Mouse (Mus musculus) liver, embryonic 14.5 days (tissue): ENCODE data around the gene Diaph2. TPM values are rescaled to one million over a fixed set of nuclear protein-coding genes. Genes with fewer than 3 reads are reported as not detected.
"Not testable (repeated sequence)": the region's sequence is repeated elsewhere in the genome, so short reads cannot be mapped to it uniquely, and the experiment has no call there.

Source experiments
- ATAC-seq: fragments of 200-750 bp; cut with Nextera tagmentation; 2 replicates; pipeline ENCODE4 v1.8.0; 2017; ENCODE audit warnings: moderate number of reproducible peaks, mild to moderate bottlenecking, moderate library complexity; ENCODE audit not compliant: insufficient read depth
- DNase-seq, 3 experiments: peaks; one replicate each; pipeline ENCODE4 v3.0.0-alpha.2; 2012 to 2013; ENCODE audit warnings: low read depth in 3 of 3, low spot score in 3 of 3
- H3K27ac ChIP-seq: fragments of 300-500 bp; sonication (generic); 2 replicates; pipeline ENCODE4 v1.5.1; 2014; ENCODE audit warnings: moderate library complexity, mild to moderate bottlenecking, control low read depth, inconsistent platforms
- H3K27me3 ChIP-seq: fragments of 300-500 bp; sonication (generic); 2 replicates; pipeline ENCODE4 v1.6.1; 2014; ENCODE audit warnings: mild to moderate bottlenecking, low read length, moderate library complexity; ENCODE audit not compliant: control insufficient read depth, insufficient read depth
- H3K36me3 ChIP-seq: fragments of 300-500 bp; sonication (generic); replicated peaks from 2 replicates; pipeline ENCODE4 v1.6.1; 2014; ENCODE audit warnings: low read depth; ENCODE audit not compliant: control insufficient read depth, insufficient read depth
- H3K4me1 ChIP-seq, 2 experiments: fragments of 200-500 bp in 1 of 2; fragments of 300-500 bp in 1 of 2; sonication (generic) in 1 of 2; replicated peaks; 2 replicates each; pipeline ENCODE4 v1.6.1; 2012 to 2014; ENCODE audit warnings: antibody characterized with exemption in 1 of 2, inconsistent platforms in 1 of 2, low read length in 1 of 2; ENCODE audit not compliant: control insufficient read depth in 2 of 2, insufficient read depth in 2 of 2
- H3K4me2 ChIP-seq: fragments of 300-500 bp; sonication (generic); 2 replicates; pipeline ENCODE4 v1.6.1; 2014; ENCODE audit warnings: low read depth, mild to moderate bottlenecking, control low read depth, moderate library complexity
- H3K4me3 ChIP-seq, 2 experiments: fragments of 200-500 bp in 1 of 2; fragments of 300-500 bp in 1 of 2; sonication (generic) in 1 of 2; 2 replicates each; pipeline ENCODE4 v1.5.1; 2012 to 2014; ENCODE audit warnings: low read depth in 2 of 2, low read length in 2 of 2, mild to moderate bottlenecking in 2 of 2, control low read depth in 1 of 2, inconsistent platforms in 1 of 2, moderate library complexity in 1 of 2; ENCODE audit not compliant: insufficient read depth in 1 of 2
- H3K9ac ChIP-seq: fragments of 300-500 bp; sonication (generic); replicated peaks from 2 replicates; pipeline ENCODE4 v1.6.1; 2014; ENCODE audit warnings: mild to moderate bottlenecking, control low read depth, moderate library complexity
- H3K9me3 ChIP-seq: fragments of 300-500 bp; sonication (generic); 2 replicates; pipeline ENCODE4 v1.6.1; 2016; ENCODE audit warnings: low read length, mixed read lengths; ENCODE audit not compliant: control insufficient read depth
- CTCF ChIP-seq: IDR thresholded peaks from 2 replicates; pipeline ENCODE4 v1.5.1; 2016; ENCODE audit warnings: antibody characterized with exemption, low read depth, control low read depth
- EP300 ChIP-seq: IDR thresholded peaks from 2 replicates; pipeline ENCODE4 v1.6.1; 2016; ENCODE audit warnings: antibody characterized with exemption, low read depth
- WGBS: fragments of 180-500 bp; shearing (Covaris S2); extraction: QIAGEN DNeasy Blood & Tissue Kit; methylation state at CpG from one replicate; pipeline ENCODE4 v1.1.7; 2014; ENCODE audit not compliant: insufficient replicate concordance; 5-methylcytosine and 5-hydroxymethylcytosine counted together
- polyA plus RNA-seq, 2 experiments: library from polyadenylated mRNA; depleted of rRNA in 1 of 2; stranded (reverse) in 1 of 2; unstranded in 1 of 2; fragments of >200 nt; fragmentation: Nextera tagmentation in 1 of 2; extraction: Ambion mirVana in 1 of 2; gene quantifications; 2 replicates each; pipeline versions ENCODE4 v1.2.1 to v1.2.3; 2012 to 2014

Gene Diaph2
- polyA plus RNA-seq, 2 experiments: 0.68 to 0.88 TPM

- Histone ChIP-seq H3K36me3 (no peaks in the 10 kb centered on the region), H3K27ac (no peak overlapping the region), H3K9ac (no peak overlapping the region), H3K9me3 (no peaks in the 10 kb centered on the region), H3K27me3 (no peaks in the 10 kb centered on the region), H3K4me3 (no peak overlapping the region), H3K4me2 (no peak overlapping the region), H3K4me1 (no peaks in the 10 kb centered on the region)
- whole genome bisulfite sequencing: 61% methylated on average over 5 of the region's 5 CpGs
- TF ChIP-seq CTCF (no peak), EP300 (no peak)
- ATAC-seq: no peak
- no peak for DNase-seq
Observed at GRCm38 (mm10) chrX:129784062-129784461, 34.5 kb downstream of the Diaph2 start.

GRCm38 (mm10) chrX:129799920-129800319, 50.4 kb downstream of the Diaph2 start:
- H3K4me3 ChIP-seq, H3K4me2 ChIP-seq, H3K27ac ChIP-seq, ATAC-seq, DNase-seq, H3K4me1 ChIP-seq, H3K9me3 ChIP-seq, H3K27me3 ChIP-seq, H3K36me3 ChIP-seq, H3K9ac ChIP-seq: not testable (repeated sequence)
- 58% methylated on average over 2 of the region's 2 CpGs for WGBS

GRCm38 (mm10) chrX:129831903-129832302, 82.4 kb downstream of the Diaph2 start:
- H3K27me3 ChIP-seq: no peaks in the 10 kb centered on the region
- no peaks in the 10 kb centered on the region for H3K36me3 ChIP-seq
- no peak for DNase-seq
- no peak overlapping the region for H3K4me3 ChIP-seq
- no peak overlapping the region for H3K27ac ChIP-seq
- H3K9me3 ChIP-seq: no peaks in the 10 kb centered on the region
- TF ChIP-seq CTCF (no peak), EP300 (no peak)
- ATAC-seq: no peak
- WGBS: 33% methylated on average over 2 of the region's 2 CpGs
- no peaks in the 10 kb centered on the region for H3K4me1 ChIP-seq
- H3K9ac ChIP-seq: no peak overlapping the region
- no peak overlapping the region for H3K4me2 ChIP-seq

GRCm38 (mm10) chrX:129833887-129834286, 84.3 kb downstream of the Diaph2 start:
- H3K4me2 ChIP-seq: no peak overlapping the region
- DNase-seq: no peak
- H3K27me3 ChIP-seq: no peaks in the 10 kb centered on the region
- H3K9me3 ChIP-seq: no peaks in the 10 kb centered on the region
- H3K4me3 ChIP-seq: no peak overlapping the region
- no peak for TF ChIP-seq CTCF
- TF ChIP-seq EP300: no peak
- no peak overlapping the region for H3K27ac ChIP-seq
- no peaks in the 10 kb centered on the region for H3K4me1 ChIP-seq
- no peaks in the 10 kb centered on the region for H3K36me3 ChIP-seq
- H3K9ac ChIP-seq: no peak overlapping the region
- no peak for ATAC-seq

- Histone ChIP-seq H3K9ac (no peak overlapping the region), H3K4me3 (no peak overlapping the region), H3K27me3 (no peaks in the 10 kb centered on the region), H3K9me3 (no peaks in the 10 kb centered on the region), H3K36me3 (no peaks in the 10 kb centered on the region), H3K4me1 (no peaks in the 10 kb centered on the region), H3K4me2 (no peak overlapping the region), H3K27ac (no peak overlapping the region)
- no peak for ATAC-seq
- TF ChIP-seq CTCF (peak; percentile 47; the same call in 1 of the 2 replicates), EP300 (no peak)
- DNase-seq: peak in 2 of 3 experiments; percentile 2
- 9% methylated on average over 3 of the region's 3 CpGs for WGBS
Observed at GRCm38 (mm10) chrX:129884465-129884864, 134.9 kb downstream of the Diaph2 start.

GRCm38 (mm10) chrX:129925806-129926205, 176.3 kb downstream of the Diaph2 start:
- H3K27ac ChIP-seq: no peak overlapping the region
- H3K9ac ChIP-seq: no peak overlapping the region

More at GRCm38 (mm10) chrX:129925806-129926205, 176.3 kb downstream of the Diaph2 start:
- no peak for ATAC-seq
- Histone ChIP-seq H3K4me3 (no peak overlapping the region), H3K4me2 (no peak overlapping the region), H3K4me1 (no peaks in the 10 kb centered on the region), H3K9me3 (no peaks in the 10 kb centered on the region), H3K36me3 (no peaks in the 10 kb centered on the region), H3K27me3 (no peaks in the 10 kb centered on the region)
- TF ChIP-seq EP300: no peak
- no peak for TF ChIP-seq CTCF
- DNase-seq: no peak
- 52% methylated on average over 2 of the region's 2 CpGs for WGBS
